Mouse (Mus musculus) spleen, postnatal 0 days (tissue): ENCODE measurements around the gene Hist1h2bj. TPM values are rescaled to one million over a fixed set of nuclear protein-coding genes. Genes with fewer than 3 reads are reported as not detected.

Source experiments
- polyA plus RNA-seq: library from polyadenylated mRNA; unstranded; fragments of >200 nt; fragmentation: Nextera tagmentation; extraction: Ambion mirVana; gene quantifications from 2 replicates; pipeline ENCODE4 v1.2.1, GENCODE M21; 2015

The Hist1h2bj gene
- polyA plus RNA-seq = 13.1 and 14.6 TPM in 2 replicates

GRCm38 (mm10) chr13:22042568-22043502, at the start of gene Hist1h2bj, which contains the start of gene Hist1h2ag:
Gene Hist1h2bj, plus strand, starts transcription at chr13:22043214.
Gene Hist1h2ag, minus strand, starts transcription at chr13:22042944.

GRCm38 (mm10) chr13:22009642-22010041, 33.4 kb upstream of the Hist1h2bj start, which contains the start of gene Prss16:
Gene Prss16, minus strand, starts transcription at chr13:22009742.

GRCm38 (mm10) chr13:22035267-22036148, 7.5 kb upstream of the Hist1h2bj start, which contains the start of the genes Hist1h2ah and Hist1h2bk:
Gene Hist1h2ah, minus strand, starts transcription at chr13:22035568.
Gene Hist1h2bk, plus strand, starts transcription at chr13:22035870.

GRCm38 (mm10) chr13:22041142-22041536, 1.9 kb upstream of the Hist1h2bj start, which contains the start of gene Hist1h4i:
Gene Hist1h4i, minus strand, starts transcription at chr13:22041362.

GRCm38 (mm10) chr13:22084140-22084539, 41.1 kb downstream of the Hist1h2bj start, which contains the start of gene Vmn1r188:
Gene Vmn1r188, plus strand, starts transcription at chr13:22084440.

Other genes with a start within 250 kb of the Hist1h2bj start
- gene Hist1h2bq, start 233.0 kb upstream of the Hist1h2bj start, polyA plus RNA-seq = 43.0 and 51.7 TPM in 2 replicates
- gene Hist1h2ao, start 232.7 kb upstream of the Hist1h2bj start, polyA plus RNA-seq = not detected in 2 replicates
- not detected in 2 replicates for gene Hist1h4m, start 231.5 kb upstream of the Hist1h2bj start, polyA plus RNA-seq
- 24.4 and 26.3 TPM in 2 replicates for gene Hist1h4n, start 211.0 kb upstream of the Hist1h2bj start, polyA plus RNA-seq
- gene Hist1h2ap, start 209.7 kb upstream of the Hist1h2bj start, polyA plus RNA-seq = 7,403 and 9,418 TPM in 2 replicates
- gene Hist1h2br, start 209.5 kb upstream of the Hist1h2bj start, polyA plus RNA-seq = 45.1 and 54.8 TPM in 2 replicates
- 1.5 and 1.9 TPM in 2 replicates for gene Zfp184, start 98.1 kb upstream of the Hist1h2bj start, polyA plus RNA-seq
- not detected in 2 replicates for gene Pom121l2, start 62.0 kb upstream of the Hist1h2bj start, polyA plus RNA-seq
- 1.4 and 2.5 TPM in 2 replicates for gene Prss16, start 33.5 kb upstream of the Hist1h2bj start, polyA plus RNA-seq
- gene Hist1h2ah, start 7.6 kb upstream of the Hist1h2bj start, polyA plus RNA-seq = 25.1 and 47.6 TPM in 2 replicates
- gene Hist1h2bk, start 7.3 kb upstream of the Hist1h2bj start, polyA plus RNA-seq = 3.8 and 5.7 TPM in 2 replicates
- 37.1 and 47.6 TPM in 2 replicates for gene Hist1h4i, start 1.9 kb upstream of the Hist1h2bj start, polyA plus RNA-seq
- 28.2 and 38.3 TPM in 2 replicates for gene Hist1h2ag, start 270 bp upstream of the Hist1h2bj start, polyA plus RNA-seq
- gene Vmn1r188, start 41.2 kb downstream of the Hist1h2bj start, polyA plus RNA-seq = not detected in 2 replicates
- gene Vmn1r189, start 62.6 kb downstream of the Hist1h2bj start, polyA plus RNA-seq = not detected in 2 replicates
- not detected in 2 replicates for gene Vmn1r191, start 140.8 kb downstream of the Hist1h2bj start, polyA plus RNA-seq
- gene Vmn1r192, start 147.9 kb downstream of the Hist1h2bj start, polyA plus RNA-seq = not detected in 2 replicates
- gene Vmn1r193, start 179.9 kb downstream of the Hist1h2bj start, polyA plus RNA-seq = not detected in 2 replicates
- gene Vmn1r194, start 201.0 kb downstream of the Hist1h2bj start, polyA plus RNA-seq = not detected in 2 replicates
- not detected in 2 replicates for gene Vmn1r195, start 227.3 kb downstream of the Hist1h2bj start, polyA plus RNA-seq
- gene Vmn1r196, start 246.7 kb downstream of the Hist1h2bj start, polyA plus RNA-seq = not detected in 2 replicates